Mouse (Mus musculus): Measurements from ENCODE around the gene Gpr156.

DNA sequence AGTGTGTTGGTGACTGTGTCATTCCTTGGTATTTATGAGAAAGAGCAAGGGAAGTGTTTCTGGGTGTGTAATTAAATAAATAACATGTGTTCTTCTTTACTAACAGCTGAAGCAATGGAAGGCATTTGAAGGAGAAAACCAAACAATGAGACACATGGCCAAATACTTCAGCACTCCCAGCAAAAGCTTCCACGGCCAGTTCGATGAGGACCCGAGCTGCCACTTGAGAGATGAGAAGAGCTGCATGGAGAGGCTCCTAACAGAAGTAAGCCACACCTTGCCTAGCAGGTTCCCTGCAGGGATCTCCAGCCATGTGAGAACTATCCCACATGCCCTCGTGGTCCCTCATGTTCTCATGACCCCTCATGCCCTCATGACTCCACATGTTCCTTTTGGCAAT, 81.5 kb downstream of the Gpr156 start:
- TF ChIP-seq CTCF (IDR thresholded peaks at IDR 0.05; ENCODE audit: low read depth), result no peak
- no peak for TF ChIP-seq EP300 (IDR thresholded peaks at IDR 0.05; ENCODE audit: low read depth)

Data from heart, postnatal 0 days (tissue).